In the genomic region with DNA sequence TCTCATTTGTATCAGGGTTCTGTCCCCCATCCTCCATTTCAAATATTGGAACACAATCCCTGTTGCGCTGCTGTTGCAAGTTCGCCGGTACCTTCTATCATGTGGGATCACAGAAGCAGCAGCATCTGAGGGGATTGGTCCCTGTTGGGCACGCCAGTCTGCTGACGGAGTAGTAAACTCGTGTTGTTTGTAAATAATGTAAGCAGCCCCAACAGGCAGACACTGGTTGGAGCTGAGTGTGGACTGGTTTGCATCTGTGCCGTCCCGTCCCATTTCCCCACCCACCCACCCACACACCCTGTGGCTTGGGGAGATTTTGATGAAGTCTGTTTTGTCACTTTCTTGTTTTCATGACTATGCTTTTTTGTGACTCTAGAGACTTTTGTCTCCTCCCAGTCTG, we compare ENCODE assay signal across 16 mouse cellular contexts.
"Had no signal": no experiment of that assay in that cellular context is flagged by ENCODE, and none has a peak within 500 bp of the region (broad histone marks: within the 10 kb centered on the region; RNA-seq: fewer than 3 reads in every experiment).

No protein-coding gene starts in this region.

- H3K9ac ChIP-seq: intestine, embryonic 15.5 days; kidney, embryonic 15.5 days; limb, embryonic 15.5 days; lung, embryonic 14.5 days; neural tube, embryonic 15.5 days had no signal

- H3K9me3 ChIP-seq: intestine, embryonic 15.5 days; kidney, embryonic 15.5 days; limb, embryonic 15.5 days; neural tube, embryonic 15.5 days had no signal

- DNase-seq: kidney, adult 18-20 months; kidney, postnatal 14 days; lung, embryonic 14.5 days; lung, postnatal 10 days; midbrain, embryonic 14.5 days; right cerebral cortex, postnatal 4 days; spleen, adult 18-20 months; thymus, adult 18-20 months; thymus, postnatal 25 days had no signal

- H3K27ac ChIP-seq: intestine, embryonic 15.5 days; kidney, embryonic 15.5 days; left cerebral cortex, adult 2 months; limb, embryonic 15.5 days; macrophage; neural tube, embryonic 15.5 days had no signal

- H3K4me3 ChIP-seq: intestine, embryonic 15.5 days; kidney, embryonic 15.5 days; left cerebral cortex, adult 2 months; limb, embryonic 15.5 days; myocyte; neural tube, embryonic 15.5 days had no signal

- ATAC-seq: intestine, embryonic 15.5 days had no signal

- H3K27me3 ChIP-seq: intestine, embryonic 15.5 days; kidney, embryonic 15.5 days; limb, embryonic 15.5 days; neural tube, embryonic 15.5 days had no signal

- H3K36me3 ChIP-seq: intestine, embryonic 15.5 days; kidney, embryonic 15.5 days; limb, embryonic 15.5 days; neural tube, embryonic 15.5 days had no signal

- H3K4me2 ChIP-seq: intestine, embryonic 15.5 days; kidney, embryonic 15.5 days; limb, embryonic 15.5 days; lung, embryonic 14.5 days; neural tube, embryonic 15.5 days had no signal

- H3K4me1 ChIP-seq: intestine, embryonic 15.5 days had no signal
